Mouse (Mus musculus) B cell, adult 2 months (primary cell): ENCODE data around the gene Zfyve16.
A peak's percentile ranks its signal among the peaks of the same experiment; 100 is the strongest.

Experiments
- DNase-seq, 2 experiments: peaks; one replicate each; pipeline ENCODE4 v3.0.0; 2022

The Zfyve16 gene

DNA sequence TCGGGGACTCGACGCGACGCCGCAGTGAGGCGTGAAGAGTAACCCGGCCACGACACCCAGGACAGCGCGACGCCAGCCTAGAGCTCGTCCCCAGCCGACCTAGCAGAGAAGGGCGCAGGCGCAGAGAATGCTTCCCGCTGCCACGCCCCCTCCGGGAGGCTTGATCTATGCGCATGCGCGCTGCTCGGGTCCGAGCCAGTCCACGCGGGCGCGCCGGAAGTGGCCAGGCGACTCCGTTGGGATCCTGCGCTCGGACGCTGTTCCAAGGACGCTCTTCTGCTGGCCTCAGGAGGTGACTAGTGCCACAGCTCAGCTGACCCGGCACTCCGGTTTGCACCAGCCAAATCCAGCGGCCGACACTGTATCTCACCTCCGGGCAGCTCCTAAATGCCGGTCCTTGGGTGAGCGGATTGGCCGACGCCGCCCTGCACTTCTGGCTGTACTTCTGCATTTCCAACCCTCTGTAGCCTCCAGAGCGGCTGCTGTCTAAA, at the start of gene Zfyve16:
TSS of gene Zfyve16 (minus strand) at position 148 of the 491 bp plus-strand sequence.
- DNase-seq, result peak; percentile 95 to 97

DNA sequence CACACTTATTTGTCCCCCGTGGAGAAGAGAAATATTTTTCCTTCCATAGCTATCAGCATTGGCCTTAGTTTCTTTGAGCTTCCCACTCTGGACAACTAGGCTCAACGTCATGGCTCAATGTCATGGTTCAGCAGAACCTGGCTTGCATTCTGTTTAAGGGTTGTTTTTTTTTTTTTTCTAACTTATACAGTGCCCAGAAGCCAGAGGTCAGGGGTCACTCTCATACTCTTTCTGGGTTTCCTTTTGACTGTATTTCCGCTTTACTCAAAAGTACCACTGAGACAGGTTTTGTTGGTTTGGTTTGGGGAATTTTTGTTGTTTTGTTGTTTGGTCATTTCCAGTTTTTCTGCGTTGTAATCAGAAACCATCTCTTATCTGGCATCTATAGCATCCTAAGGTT, 47.5 kb upstream of the Zfyve16 start:
- no peak for DNase-seq

DNA sequence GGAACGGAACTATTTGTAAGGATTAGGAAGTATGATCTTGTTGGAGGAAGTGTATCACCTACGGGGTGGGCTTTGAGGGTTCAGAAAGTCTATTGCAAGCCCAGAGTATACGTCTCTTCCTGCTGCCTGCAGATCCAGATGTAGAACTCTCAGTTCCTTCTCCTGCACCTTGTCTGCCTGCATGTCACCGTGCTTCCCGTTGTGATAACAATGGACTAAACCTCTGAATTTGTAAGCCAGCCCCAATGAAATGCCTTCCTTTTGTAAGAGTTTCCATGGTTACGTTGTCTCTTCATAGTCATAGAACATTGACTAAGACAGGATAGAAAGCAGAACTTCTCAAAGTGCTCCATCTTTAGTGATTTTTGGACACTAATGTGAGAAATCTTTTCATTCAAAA, 46.0 kb upstream of the Zfyve16 start:
- no peak for DNase-seq

DNA sequence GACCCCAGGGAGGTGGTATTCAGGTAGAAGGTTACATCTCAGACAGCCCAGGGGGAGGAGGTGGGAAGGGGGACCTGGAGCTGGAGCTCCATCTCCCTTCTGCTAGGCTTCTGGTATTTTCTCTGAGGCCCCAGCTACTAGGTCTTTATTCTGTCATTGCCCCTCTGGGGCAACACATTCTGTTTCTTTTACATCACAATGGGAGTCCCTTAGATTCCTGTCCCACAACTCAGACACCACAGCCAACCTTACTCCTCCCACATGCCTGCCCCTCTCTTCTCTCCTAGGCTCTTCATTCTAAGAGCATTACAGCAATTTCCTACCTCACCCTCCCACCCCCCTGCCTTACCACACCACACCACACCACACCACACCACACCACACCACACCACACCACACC, 45.4 kb upstream of the Zfyve16 start, which contains the start of gene Spz1:
TSS of gene Spz1 (minus strand) at position 101 of the 400 bp plus-strand sequence.
- DNase-seq, result no peak

DNA sequence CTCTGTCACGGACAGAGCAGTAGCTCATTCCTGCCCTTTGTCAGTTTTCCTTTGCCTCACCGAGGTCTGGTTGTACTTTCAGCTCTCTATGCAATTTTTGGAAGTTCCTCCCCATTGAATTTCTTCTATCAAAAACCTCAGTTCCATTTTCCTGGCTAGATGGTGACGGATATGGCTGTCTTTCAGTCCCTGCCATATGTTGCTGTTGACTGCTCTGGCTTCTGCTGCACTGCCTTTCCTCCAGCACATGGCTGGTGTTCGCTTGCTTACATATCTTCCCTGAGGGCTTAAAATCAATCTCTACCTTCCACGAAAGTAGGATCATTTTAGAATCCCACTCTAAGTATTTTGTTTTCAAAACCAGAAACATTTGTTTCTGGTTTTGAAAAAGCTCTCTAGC, 28.8 kb upstream of the Zfyve16 start:
- DNase-seq, result no peak

DNA sequence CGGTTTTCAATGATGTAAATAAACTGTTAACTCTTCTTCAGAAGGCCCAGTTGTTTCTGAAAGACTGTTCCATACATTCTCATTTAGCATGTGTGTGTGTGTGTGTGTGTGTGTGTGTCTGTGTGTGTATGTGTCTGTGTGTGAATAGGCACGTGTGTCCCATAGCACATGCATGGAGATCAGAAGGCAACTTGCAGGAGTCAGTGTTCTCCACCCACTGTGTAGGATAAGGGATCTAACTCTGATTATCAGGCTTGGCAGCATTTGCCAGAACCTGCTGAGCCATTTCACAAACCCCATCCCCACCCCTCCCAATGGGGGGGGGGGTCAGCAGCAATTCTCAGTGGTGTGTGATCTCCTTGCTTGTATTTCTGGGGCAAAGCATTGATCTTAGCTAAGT, 26.6 kb upstream of the Zfyve16 start:
- no peak for DNase-seq

DNA sequence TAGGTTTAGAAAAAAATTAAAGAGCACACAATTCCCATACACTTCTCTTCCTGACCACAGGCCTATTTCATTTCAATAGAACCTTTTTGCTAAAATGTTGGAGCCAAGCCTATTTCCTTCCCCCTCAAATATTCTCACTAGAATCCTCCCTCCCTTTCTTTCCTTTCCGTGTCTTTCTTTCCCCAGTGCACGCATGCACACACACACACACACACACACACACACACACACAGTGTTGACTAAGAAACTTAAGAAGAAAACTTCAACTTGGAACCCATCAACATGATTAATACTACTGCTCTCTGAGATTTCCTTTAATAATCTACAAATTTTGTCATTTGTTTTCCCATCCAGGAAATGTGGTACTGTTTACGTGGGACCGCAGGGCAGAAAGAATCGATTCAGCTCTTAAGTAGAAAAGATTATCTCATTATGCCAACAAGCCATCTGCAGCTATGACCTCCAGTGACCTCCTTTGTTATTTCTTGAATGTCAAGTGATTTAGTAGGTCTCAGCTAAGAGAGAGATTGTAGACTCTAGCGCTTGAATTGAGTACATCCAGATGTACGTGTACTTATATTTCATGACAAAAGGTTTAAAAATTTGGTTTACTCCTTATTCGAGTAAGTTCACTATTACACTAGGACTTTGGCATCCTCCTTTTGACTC, 25.9 kb upstream of the Zfyve16 start:
- DNase-seq, result no peak

DNA sequence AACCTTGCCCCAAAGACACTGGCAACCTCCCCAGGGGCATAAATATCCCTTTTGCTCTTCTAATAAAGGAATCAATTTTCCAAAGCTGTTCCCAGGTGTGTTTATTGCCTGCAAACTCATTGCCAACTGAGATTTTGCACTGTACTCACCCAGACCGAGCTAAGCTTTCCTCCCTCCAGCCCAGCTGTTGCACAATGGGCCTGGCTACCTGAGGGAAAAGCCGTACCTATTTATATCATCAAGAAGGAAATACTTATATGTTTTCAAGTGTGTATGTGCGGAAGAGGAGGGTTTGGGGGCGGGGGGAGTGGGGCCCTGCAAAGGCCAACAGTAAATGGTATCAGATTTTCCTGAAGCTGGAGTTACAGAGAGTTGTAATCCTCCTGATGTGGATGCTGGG, 16.4 kb upstream of the Zfyve16 start:
- DNase-seq, result no peak

DNA sequence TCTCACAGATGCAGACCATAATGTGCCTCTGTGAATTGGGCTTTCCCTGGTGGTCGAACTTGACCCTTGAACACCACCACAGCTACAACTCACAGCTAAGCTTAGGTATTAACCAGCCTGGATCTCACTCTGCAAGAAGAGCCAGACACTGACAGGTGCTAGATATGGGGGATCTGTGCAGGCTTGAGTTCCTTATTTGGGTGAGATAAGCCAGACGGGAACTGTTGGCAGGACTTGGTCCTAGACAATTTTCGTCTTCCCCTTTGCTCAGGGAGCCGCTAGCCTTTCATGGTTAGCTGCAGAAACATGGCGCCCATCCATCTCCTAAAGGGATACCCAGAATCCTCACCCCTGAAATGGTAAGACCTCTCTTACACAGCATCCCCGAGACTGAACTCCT, 10.3 kb upstream of the Zfyve16 start:
- no peak for DNase-seq

DNA sequence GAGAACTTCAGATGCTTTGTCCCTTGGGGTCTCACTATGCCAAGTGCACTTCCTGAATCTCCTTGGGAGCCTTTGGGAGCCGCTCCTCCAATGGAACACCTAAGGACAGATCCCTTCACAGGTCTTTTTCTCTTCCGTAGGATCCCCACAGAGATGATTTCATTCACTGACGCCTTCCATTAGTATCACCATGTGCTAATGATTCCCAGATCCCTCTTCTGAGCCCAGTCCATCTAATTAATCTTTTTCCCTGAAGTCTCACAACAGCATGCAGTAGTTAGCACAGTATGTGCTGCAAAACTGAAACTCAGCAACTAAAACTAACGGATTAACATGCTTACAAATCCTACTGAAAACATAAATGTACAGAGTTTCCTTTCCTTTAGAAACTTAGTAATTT, 8.5 kb upstream of the Zfyve16 start:
- no peak for DNase-seq

DNA sequence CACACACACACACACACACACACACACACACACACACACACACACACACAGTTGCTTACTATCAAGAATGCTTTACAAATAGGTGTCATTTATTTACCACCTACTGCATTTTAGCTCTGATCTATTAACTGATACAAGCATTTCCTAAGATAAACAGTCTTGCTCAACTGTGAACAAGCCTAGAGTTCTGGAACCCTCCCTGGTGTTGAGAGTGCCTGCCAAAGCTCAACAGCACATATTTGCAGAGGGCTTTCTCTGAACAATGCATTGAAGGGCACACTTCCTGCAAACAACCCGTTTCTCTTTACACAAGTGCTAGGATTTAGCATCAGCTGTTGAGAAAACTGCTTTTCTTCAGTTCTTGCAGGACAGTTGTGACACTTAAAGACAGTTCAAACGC, 3.1 kb upstream of the Zfyve16 start:
- no peak for DNase-seq

DNA sequence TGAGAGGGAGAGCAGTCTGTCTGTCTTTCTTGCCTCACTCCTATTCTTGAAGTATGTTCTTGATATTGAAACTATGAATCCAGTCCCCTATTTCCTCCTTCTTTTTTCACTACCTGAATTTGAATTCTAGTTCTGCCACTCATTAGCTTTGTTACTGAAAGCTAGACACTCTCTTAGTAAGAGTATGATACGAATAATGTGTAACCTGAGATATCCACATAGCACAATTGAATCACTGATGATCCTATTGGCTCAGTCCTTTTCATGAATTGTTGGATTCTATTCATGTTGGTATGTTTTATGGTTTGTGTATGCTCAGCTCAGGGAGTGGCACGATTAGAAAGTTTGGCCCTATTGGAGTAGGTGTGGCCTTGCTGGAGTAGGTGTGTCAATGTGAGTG, 1.5 kb upstream of the Zfyve16 start:
- DNase-seq, result peak; percentile 9 to 24

DNA sequence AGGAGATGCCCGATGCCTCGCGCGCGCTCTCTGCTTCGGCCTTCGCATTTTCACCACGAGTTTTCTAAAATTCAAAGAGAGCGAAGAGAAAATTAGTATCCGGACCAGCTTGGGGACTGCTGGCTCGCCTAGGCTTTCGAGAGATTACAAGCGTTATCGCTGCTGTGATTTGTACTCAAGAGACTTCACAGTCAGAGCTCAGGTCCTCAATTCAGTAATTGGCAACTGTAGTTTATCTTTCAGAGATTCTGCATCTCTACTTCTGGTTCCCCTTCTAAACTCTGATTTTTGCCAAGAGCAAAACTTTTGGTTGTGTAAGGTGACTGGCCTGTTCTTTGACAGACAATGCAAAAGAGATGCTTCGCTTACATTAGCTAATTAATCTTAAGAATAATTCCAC, 569 bp upstream of the Zfyve16 start:
- DNase-seq, result no peak

DNA sequence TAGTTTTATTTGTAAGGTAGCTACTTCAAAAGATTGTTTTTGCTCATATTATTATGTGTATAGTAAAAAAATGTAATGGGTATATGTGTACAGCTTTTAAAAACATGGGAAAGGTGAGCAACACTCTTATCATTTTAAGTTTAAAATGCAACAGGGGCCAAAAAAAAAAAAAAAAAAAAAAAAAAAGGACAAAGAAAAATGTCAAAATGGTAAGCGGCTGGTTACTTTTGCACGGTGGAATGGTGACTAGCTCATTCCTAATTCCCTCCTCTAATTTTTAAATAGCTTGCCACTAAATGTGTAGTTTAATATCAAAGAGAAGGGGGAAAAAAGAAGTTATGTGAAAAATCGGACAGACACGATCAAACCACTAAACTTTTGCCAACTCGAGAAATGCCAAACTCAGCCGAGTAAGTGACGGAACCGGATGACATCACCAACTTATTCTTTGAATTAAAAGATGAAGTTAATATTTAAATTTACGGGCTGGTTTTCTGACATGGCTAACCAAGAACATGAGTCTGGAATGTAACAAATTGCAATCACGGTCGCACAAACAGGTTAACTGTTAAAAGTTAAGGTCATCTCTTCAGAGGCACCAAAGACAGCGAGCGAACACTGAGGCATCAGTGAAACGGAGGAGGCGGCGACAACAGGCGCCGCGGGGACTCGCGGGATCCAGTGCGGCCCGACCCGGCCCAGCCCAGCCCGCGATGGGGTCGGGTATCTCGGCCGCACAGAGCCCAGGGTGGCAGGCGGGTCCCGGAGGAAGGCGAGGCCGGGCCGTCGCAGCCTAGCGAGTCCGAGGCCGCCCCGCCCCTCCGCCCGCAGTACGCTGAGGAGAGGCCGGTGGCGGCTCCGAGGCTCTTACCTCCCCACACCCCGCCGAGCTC, 594 bp downstream of the Zfyve16 start:
- DNase-seq, result no peak

DNA sequence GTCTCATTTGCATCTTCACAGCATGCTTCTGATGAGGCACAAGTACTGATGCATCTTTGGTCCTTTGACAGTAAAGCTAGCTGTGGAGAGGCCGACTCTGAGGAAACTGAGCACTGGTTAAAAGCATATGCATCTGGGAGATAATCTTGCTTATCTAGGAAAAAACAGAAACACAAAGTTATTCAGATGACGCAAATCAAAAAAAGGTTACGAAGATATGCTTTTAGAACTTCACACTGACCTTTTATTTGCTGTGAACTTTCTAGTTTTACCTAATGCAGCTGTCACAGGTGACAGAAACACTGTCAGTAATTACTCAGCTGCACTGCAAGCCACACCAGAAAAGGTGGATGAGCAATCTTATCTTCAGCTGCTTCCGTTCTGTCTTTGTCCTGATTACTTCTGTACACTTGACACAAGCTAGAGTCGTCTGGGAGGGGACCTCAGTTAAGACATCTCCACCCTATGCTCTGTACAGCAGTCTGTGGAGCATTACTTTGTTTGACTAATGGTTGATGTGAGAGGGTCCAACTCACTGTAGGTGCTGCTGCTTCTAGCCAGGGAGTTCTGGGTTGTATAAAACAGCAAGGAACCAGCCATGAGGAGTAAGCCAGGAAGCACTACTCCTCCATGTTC, 7.4 kb downstream of the Zfyve16 start:
- DNase-seq, result no peak

DNA sequence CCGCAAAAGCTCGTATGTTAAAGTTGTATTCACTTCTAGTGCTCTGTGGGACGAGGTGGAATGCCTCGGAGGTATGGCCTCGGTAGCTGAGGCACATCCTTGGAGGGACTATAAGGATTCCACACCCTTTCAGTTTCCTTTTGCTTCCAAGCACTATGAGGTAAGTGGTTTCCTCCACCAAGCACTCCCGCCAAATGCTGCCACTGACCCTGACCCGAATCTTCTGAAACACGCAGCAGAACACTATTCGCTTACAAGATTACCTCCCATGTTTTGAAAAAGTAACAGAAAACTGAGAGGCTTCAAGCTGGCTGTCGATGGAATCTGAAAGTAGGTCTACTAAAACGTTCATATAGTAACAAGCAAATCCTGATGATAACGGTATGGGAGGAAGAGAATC, 25.8 kb downstream of the Zfyve16 start:
- no peak for DNase-seq

DNA sequence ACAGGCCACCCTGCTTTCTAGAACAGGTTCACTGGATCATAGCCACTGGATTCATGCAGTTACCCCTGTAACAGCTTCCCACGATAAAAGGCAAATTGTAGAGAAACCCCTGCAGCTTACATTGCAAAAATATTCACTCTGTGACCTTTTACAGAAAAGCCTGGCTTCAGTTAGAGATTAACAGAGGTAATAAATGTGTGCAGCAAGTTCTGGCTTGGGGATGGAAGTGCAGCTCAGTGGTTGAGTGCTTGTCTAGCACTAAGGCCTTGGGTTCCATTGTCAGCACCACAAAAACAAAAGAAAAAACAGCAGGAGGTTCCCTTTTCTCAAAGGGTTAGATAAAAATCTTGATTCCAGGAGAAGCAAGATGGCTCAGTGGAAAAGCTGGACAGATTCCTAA, 38.7 kb downstream of the Zfyve16 start:
- DNase-seq, result no peak

DNA sequence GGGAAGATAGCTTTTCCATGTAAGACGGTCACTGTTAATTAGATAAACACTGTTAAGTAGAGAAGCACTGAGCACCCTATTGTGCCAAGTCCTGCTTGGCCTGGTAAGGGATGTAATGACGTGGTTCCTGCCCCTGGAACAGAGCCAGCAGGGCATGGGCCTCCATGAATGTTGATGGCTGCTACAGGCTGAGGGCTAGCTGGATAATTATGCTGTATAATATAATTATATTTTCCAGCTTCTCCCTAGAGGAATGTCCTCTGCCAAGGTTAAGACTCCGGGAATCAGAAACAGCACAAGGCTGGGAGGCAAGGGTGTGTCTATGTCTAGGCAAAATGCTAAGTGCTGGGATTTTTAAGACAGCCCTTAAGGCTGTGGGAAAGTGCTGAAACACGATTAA, 39.9 kb downstream of the Zfyve16 start:
- DNase-seq, result no peak

DNA sequence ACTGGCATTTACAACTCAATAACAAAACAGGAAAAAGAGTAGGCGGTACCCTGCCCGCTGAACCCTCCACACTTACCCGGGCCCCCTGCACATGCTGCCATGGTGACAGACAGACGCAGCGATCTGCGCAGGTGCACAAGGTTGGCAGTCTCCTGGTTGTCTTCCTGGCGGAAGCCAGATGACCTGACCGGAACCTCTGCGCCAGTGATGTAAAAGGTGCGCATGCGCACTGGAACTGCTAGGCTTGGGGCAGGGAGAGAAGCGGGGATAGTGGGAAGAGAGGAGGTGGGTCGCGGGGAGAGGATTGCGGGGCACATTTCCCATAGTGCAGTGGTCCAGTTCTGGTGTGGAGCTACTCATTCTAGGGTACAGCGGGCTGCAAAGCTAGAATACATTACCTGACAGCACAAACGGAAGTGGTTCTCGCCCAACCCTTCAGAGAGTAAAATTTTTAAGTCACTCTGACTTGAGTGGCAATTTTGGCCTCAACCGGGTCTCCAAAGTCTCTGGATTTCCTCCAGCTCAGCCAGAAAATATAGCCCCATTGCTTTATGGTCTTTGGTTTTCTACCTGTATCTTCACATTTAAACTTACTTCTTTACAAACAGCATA, 46.7 kb downstream of the Zfyve16 start, which contains the start of gene Fam151b:
TSS of gene Fam151b (minus strand) at position 164 of the 612 bp plus-strand sequence.
- DNase-seq, result peak; percentile 92 to 93

DNA sequence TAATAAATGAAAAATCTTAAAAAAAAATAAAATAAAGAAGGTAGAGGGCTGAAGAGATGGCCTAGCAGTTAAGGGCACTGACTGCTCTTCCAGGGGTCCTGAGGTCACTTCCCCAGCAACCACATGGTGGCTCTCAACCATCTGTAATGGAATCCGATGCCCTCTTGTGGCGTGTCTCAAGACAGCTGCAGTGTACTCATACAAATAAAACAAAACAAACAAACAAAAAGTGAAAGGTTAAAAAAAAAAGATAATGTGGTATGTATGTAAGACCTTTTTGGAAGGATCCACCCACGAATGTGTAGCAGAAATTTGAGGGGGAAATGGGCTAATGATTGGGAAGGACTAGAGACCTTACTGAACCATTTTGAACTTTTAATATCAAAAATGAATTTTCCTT, 47.3 kb downstream of the Zfyve16 start:
- peak; percentile 68 to 71 for DNase-seq

DNA sequence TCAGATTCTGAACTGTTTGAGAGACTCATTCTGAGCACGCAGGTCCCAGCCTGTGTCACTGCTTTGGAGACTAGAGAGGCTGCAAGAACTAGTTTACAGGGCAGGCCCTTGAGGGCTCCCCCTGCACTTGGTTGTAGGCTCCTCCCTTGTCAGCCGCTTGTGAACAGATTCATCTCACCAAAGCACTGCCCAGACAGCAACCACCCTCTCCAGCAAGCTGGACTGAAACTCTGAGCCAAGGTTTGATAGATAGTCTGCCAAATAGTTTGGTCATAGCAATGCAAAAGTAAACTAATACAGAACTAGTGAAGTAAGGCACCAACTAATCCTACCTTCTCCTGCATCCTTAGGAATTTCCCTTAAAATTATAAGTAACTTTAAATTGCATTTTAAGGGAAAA, 60.5 kb downstream of the Zfyve16 start:
- DNase-seq, result no peak

DNA sequence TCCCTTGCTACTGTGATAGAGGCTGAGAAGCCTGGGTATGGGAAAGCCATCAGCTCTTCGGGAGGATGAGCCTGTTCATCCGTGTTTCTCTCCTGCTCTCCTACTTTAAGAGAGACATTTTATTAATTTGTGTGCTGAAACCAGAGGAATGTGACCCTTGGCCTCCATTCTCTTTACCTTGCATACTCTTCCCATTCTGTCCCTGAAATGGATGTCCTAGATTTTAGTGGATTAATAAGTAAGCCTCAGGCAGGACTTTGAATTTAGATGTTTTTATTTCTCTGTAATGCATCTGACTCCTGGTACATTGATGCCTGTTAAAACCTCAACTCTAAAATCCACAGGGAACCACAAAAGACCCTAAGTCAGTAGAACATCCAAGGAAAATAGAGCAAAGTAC, 61.3 kb downstream of the Zfyve16 start:
- DNase-seq, result no peak

DNA sequence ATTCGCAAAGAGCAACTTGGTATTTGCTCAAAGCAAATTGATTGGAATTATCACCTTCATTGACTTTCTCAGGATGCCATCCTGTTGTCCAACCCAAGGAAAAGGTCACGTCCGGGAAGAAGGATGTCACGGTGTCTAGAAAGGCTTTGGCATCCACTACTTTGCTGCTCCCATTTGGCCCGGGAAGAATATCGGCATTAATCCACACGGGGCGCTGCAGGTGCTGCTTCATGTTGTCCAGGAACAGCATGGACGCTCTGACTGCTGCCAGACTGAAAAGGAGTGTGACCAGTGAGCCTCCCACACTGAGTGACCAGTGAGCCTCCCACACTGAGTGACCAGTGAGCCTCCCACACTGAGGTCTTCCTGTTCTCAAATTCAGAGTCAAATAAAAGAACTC, 62.8 kb downstream of the Zfyve16 start:
- DNase-seq, result no peak
